Comparison of ENCODE assay signal across 8 mouse cellular contexts in genomic region chr7:112024446-112024730, GRCm38 (mm10). TPM values are rescaled to one million over a fixed set of nuclear protein-coding genes. Genes with fewer than 3 reads are reported as not detected.
A peak's percentile ranks its signal among the peaks of the same experiment; 100 is the strongest.
DNase-seq lines count a peak whose midpoint lies in the region; ATAC-seq and TF ChIP-seq lines count a peak whose summit lies in the region.

No protein-coding gene starts in this region.

- H3K4me1 ChIP-seq in embryonic facial prominence, embryonic 12.5 days = peaks cover 21% of the 10 kb centered on the region
- H3K4me1 ChIP-seq in intestine, embryonic 14.5 days (replicated peaks; ENCODE audit: control insufficient read depth, insufficient read depth, low read length) = peaks cover 36% of the 10 kb centered on the region
- H3K4me1 ChIP-seq in midbrain, postnatal 0 days (ENCODE audit: insufficient read depth, low read length) = peaks cover 8% of the 10 kb centered on the region; the same call in 1 of the 2 replicates

- no peak for DNase-seq in layer of hippocampus, adult 2 months (ENCODE audit: low spot score in 2 of 2)
- no peak for DNase-seq in layer of hippocampus, adult 11-12 months (ENCODE audit: low spot score)
- no peak for DNase-seq in intestine, embryonic 14.5 days (ENCODE audit: low spot score)
- DNase-seq in midbrain, postnatal 0 days (ENCODE audit: low spot score) = no peak
- DNase-seq in thymus, postnatal 25 days = no peak
- no peak for DNase-seq in embryo, embryonic 11 days
- no peak for DNase-seq in urinary bladder, postnatal 4 days (ENCODE audit: low spot score in 2 of 2)

- H3K4me3 ChIP-seq in layer of hippocampus, adult 2 months = peak overlapping the region; percentile 97
- H3K4me3 ChIP-seq in embryonic facial prominence, embryonic 12.5 days = peak overlapping the region; percentile 95
- peak overlapping the region; percentile 99 for H3K4me3 ChIP-seq in intestine, embryonic 14.5 days (ENCODE audit: low read depth, low read length)
- H3K4me3 ChIP-seq in midbrain, postnatal 0 days (ENCODE audit: low read depth, low read length) = peak overlapping the region; percentile 96

- no peak for ATAC-seq in embryonic facial prominence, embryonic 12.5 days (ENCODE audit: insufficient number of reproducible peaks, insufficient read depth, low FRiP score, low TSS enrichment)
- no peak for ATAC-seq in intestine, embryonic 14.5 days (replicated peaks; ENCODE audit: low FRiP score, low TSS enrichment, low read depth)
- no peak for ATAC-seq in midbrain, postnatal 0 days (ENCODE audit: low FRiP score)

- peak overlapping the region; percentile 63 for H3K4me2 ChIP-seq in embryonic facial prominence, embryonic 12.5 days (replicated peaks)
- H3K4me2 ChIP-seq in intestine, embryonic 14.5 days (ENCODE audit: low read length) = peak overlapping the region; percentile 74
- H3K4me2 ChIP-seq in midbrain, postnatal 0 days (ENCODE audit: low read depth, low read length, poor library complexity, severe bottlenecking) = peak overlapping the region; percentile 83

- H3K27me3 ChIP-seq in embryonic facial prominence, embryonic 12.5 days = no peaks in the 10 kb centered on the region
- no peaks in the 10 kb centered on the region for H3K27me3 ChIP-seq in intestine, embryonic 14.5 days (replicated peaks; ENCODE audit: control insufficient read depth, insufficient read depth, low read length)
- H3K27me3 ChIP-seq in midbrain, postnatal 0 days (ENCODE audit: insufficient read depth, low read length) = no peaks in the 10 kb centered on the region

- 30% methylated on average over 7 of the region's 7 CpGs for WGBS in embryonic facial prominence, embryonic 12.5 days
- WGBS in intestine, embryonic 14.5 days = 18% methylated on average over 7 of the region's 7 CpGs
- 26% methylated on average over 7 of the region's 7 CpGs for WGBS in midbrain, postnatal 0 days

- TF ChIP-seq CTCF in layer of hippocampus, adult 2 months (conservative IDR thresholded peaks at IDR 0.05) = no peak
- no peak for TF ChIP-seq CTCF in midbrain, postnatal 0 days (IDR thresholded peaks at IDR 0.05)

- H3K36me3 ChIP-seq in embryonic facial prominence, embryonic 12.5 days = no peaks in the 10 kb centered on the region
- H3K36me3 ChIP-seq in intestine, embryonic 14.5 days (ENCODE audit: control insufficient read depth, insufficient read depth, low read length) = 0 out of 2 replicates have a peak, but pooled peaks cover 2% of the 10 kb centered on the region
- H3K36me3 ChIP-seq in midbrain, postnatal 0 days (ENCODE audit: insufficient read depth, low read length) = no peaks in the 10 kb centered on the region

- H3K9me3 ChIP-seq in embryonic facial prominence, embryonic 12.5 days = no peaks in the 10 kb centered on the region
- H3K9me3 ChIP-seq in intestine, embryonic 14.5 days (ENCODE audit: control insufficient read depth, low read length) = no peaks in the 10 kb centered on the region
- no peaks in the 10 kb centered on the region for H3K9me3 ChIP-seq in midbrain, postnatal 0 days (ENCODE audit: low read length)

- peak overlapping the region; percentile 99 for H3K27ac ChIP-seq in layer of hippocampus, adult 2 months
- H3K27ac ChIP-seq in embryonic facial prominence, embryonic 12.5 days = peak overlapping the region; percentile 99
- peak overlapping the region; percentile 98 for H3K27ac ChIP-seq in intestine, embryonic 14.5 days (ENCODE audit: low read depth)
- H3K27ac ChIP-seq in midbrain, postnatal 0 days (ENCODE audit: low read depth, low read length) = no peak overlapping the region

- peak overlapping the region; percentile 98 for H3K9ac ChIP-seq in embryonic facial prominence, embryonic 12.5 days
- H3K9ac ChIP-seq in intestine, embryonic 14.5 days (ENCODE audit: low read length) = peak overlapping the region; percentile 98
- H3K9ac ChIP-seq in midbrain, postnatal 0 days (replicated peaks; ENCODE audit: low read length, poor library complexity, severe bottlenecking) = peak overlapping the region; percentile 100

RNA-seq across cellular contexts. Expression of gene Usp47, which starts 1.1 kb away (rescaled TPM):
- total RNA-seq in layer of hippocampus, adult 2 months (2021) = 10 to 100 TPM; 65.3 to 66.9 TPM
- polyA plus RNA-seq in embryonic facial prominence, embryonic 12.5 days (2016; fragmentation: Nextera tagmentation; extraction: Ambion mirVana) = 94.3 and 96.7 TPM in 2 replicates
- 82.1 and 82.6 TPM in 2 replicates for polyA plus RNA-seq in intestine, embryonic 14.5 days (2014; fragmentation: Nextera tagmentation; extraction: Ambion mirVana)
- total RNA-seq in midbrain, postnatal 0 days (2014; rRNA removed) = 79.0 and 96.9 TPM in 2 replicates
- polyA plus RNA-seq in midbrain, postnatal 0 days (2015; fragmentation: Nextera tagmentation; extraction: Ambion mirVana) = 49.2 and 52.2 TPM in 2 replicates
